Mouse (Mus musculus): ENCODE data around the gene Kdm2a. TPM values are rescaled to one million over a fixed set of nuclear protein-coding genes. Genes with fewer than 3 reads are reported as not detected.

The Kdm2a gene
- 52.8 and 66.9 TPM in 2 replicates for polyA plus RNA-seq (2012; ENCODE audit: low replicate concordance)

DNA sequence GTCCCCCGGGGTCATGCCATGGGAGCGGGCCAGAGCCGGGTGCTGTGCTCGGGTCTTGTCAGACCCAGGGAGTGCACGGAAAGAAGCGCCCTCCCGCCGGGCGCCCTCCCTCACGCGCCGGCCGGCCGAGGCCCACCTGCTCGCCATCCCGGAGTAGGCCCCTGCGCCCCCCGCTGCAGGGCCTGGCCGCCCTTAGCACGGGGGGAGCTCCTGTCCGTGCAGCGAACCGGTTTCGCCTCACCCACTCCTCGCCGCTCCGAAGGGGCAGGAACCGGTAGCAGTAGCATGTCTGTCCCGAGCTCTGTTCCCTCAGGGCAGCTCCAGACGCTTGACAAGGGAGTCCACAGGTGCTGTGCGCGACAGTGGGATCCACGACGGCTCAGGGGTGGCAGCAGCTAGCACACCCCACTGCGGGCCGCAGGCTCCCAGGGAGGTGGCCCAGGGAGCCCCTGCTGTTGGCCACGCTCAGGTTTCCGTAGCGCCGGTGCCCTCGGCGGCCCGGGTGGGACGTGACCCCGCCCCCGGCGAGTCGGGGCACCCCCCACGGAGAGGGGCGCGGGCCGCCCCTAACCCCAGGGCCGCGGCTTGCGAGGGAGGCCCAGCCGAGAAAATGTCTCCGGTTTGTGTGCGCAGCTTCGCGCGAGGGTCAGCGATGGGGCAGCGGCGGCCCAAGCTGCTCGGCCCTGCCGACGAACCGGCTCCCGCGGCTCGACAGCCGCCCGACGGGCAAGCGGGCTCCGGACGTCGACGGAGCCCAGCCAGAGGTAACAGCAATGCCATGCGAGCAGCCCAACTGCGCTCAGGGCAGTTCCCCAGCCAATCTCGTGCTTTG is at the start of gene Kdm2a:
TSS of gene Kdm2a (minus strand) at position 488 of the 832 bp plus-strand sequence.

DNA sequence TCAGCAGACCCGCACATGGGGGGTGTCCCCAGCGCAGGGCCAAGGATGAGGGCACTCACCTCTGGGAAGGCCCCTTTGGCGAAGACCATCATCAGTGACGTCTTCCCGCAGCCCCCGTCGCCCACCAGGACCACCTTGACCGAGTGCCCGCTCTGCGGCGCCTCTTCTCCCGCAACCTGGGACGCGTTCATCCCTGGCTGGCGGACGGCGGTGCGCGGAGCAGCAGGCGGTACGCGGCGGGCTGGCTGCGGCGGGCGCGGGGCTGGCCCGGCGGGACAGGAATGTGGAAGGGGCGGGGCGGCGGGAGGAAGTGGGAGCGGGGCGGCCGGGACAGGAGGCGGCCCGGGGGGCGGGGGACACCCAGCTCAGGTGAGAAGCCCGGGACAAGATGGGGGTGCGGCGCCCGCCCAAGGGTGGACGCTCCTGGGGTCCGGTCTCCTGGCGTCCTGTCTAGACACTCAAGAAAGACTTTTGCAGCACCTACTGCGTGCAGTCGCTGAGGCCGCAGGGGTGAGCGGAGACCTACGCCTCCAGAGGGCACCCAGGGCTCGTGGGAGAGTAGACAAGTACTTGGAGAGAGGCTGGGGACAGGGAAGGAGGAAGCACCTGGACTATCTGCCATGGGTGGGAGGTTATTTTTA is 41.2 kb upstream of the Kdm2a start, which contains the start of gene Rhod:
TSS of gene Rhod (minus strand) at position 272 of the 641 bp plus-strand sequence.

DNA sequence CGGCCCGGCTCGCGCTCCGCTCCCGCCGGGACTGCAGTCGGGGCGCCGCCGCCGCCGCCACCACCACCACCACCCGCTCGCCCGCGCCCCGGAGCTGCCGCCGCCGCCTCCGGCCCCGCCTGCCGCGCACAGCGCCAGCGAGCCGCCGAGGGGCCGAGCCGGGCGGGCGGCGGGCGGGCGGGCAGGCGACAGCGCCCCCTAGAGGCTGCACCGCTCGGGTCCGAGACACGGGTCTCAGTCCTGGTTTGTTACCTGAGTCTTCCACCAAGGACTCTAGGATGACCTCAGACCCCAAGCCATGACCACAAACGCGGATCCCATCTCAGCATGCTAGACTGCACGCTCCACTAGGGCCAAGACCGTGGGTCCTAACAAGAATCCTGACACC is 91.9 kb downstream of the Kdm2a start, which contains the start of gene Grk2:
TSS of gene Grk2 (minus strand) at position 33 of the 388 bp plus-strand sequence.

DNA sequence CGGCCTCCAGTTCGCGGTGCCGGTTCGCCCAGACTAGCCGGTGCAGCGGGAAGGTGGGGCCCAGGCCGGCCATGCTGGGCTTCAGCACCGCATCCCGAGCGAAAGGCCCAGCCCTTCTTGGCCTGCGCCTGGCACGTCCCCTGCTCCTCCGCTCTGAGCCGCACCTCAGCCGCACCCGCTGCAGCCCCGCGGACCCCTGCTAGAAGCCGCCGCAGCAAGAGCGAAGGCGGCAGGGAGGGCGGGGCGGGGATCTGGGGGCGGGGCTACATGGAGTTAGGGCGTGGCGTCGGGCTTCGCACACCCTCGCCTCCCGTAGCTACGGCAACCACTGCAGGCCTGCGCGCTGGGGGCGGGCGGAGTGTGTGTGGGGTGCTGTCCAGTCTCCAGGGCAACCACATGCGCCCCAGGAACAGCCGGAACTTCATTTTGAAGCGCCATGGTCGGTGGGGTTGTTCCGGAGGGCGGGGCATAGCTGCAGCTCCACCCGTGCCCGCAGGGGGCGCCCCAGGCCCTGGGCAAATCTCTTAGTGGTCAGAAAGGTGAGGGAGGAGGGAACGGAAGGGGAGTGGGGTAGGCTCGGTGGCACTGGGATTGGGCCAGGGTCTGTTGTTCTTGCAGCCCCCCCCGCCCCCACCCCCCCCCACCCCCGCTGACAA is 115.1 kb downstream of the Kdm2a start, which contains the start of gene Ankrd13d:
TSS of gene Ankrd13d (minus strand) at position 240 of the 656 bp plus-strand sequence.

GRCm38 (mm10) chr19:4268566-4269361 is 129.3 kb downstream of the Kdm2a start, which contains the start of gene Ssh3:
Gene Ssh3, minus strand, starts transcription at chr19:4269180.

Other genes starting within 250 kb of the Kdm2a start
- gene Coro1b, start 249.7 kb downstream of the Kdm2a start, polyA plus RNA-seq (2012; ENCODE audit: low replicate concordance), result 68.6 and 81.7 TPM in 2 replicates
- gene Ptprcap, start 244.7 kb downstream of the Kdm2a start, polyA plus RNA-seq (2012; ENCODE audit: low replicate concordance), result 311 and 444 TPM in 2 replicates
- 165 and 201 TPM in 2 replicates for gene Rps6kb2, start 234.9 kb downstream of the Kdm2a start, polyA plus RNA-seq (2012; ENCODE audit: low replicate concordance)
- gene Carns1, start 222.8 kb downstream of the Kdm2a start, polyA plus RNA-seq (2012; ENCODE audit: low replicate concordance), result 2.9 and 5.8 TPM in 2 replicates
- 91.7 and 91.9 TPM in 2 replicates for gene Tbc1d10c, start 207.0 kb downstream of the Kdm2a start, polyA plus RNA-seq (2012; ENCODE audit: low replicate concordance)
- 230 and 449 TPM in 2 replicates for gene Ppp1ca, start 206.2 kb downstream of the Kdm2a start, polyA plus RNA-seq (2012; ENCODE audit: low replicate concordance)
- 31.9 and 46.0 TPM in 2 replicates for gene Rad9a, start 196.6 kb downstream of the Kdm2a start, polyA plus RNA-seq (2012; ENCODE audit: low replicate concordance)
- gene Clcf1, start 184.0 kb downstream of the Kdm2a start, polyA plus RNA-seq (2012; ENCODE audit: low replicate concordance), result 22.4 and 34.6 TPM in 2 replicates
- gene AC109138.7, start 183.9 kb downstream of the Kdm2a start, polyA plus RNA-seq (2012; ENCODE audit: low replicate concordance), result 2.6 and 21.1 TPM in 2 replicates
- 20.7 and 38.4 TPM in 2 replicates for gene Pold4, start 166.4 kb downstream of the Kdm2a start, polyA plus RNA-seq (2012; ENCODE audit: low replicate concordance)
- 5.1 and 6.5 TPM in 2 replicates for gene Ssh3, start 129.1 kb downstream of the Kdm2a start, polyA plus RNA-seq (2012; ENCODE audit: low replicate concordance)
- 7.3 and 8.3 TPM in 2 replicates for gene Ankrd13d, start 115.1 kb downstream of the Kdm2a start, polyA plus RNA-seq (2012; ENCODE audit: low replicate concordance)
- gene Grk2, start 92.1 kb downstream of the Kdm2a start, polyA plus RNA-seq (2012; ENCODE audit: low replicate concordance), result 462 and 498 TPM in 2 replicates
- not detected in 2 replicates for gene Rhod, start 41.1 kb upstream of the Kdm2a start, polyA plus RNA-seq (2012; ENCODE audit: low replicate concordance)
- 0.09 TPM in 1 of 2 replicates, not detected in the other for gene Syt12, start 79.2 kb upstream of the Kdm2a start, polyA plus RNA-seq (2012; ENCODE audit: low replicate concordance)
- gene 2010003K11Rik, start 100.3 kb upstream of the Kdm2a start, polyA plus RNA-seq (2012; ENCODE audit: low replicate concordance), result not detected in 2 replicates
- gene Pcx, start 112.2 kb upstream of the Kdm2a start, polyA plus RNA-seq (2012; ENCODE audit: low replicate concordance), result 18.9 and 31.7 TPM in 2 replicates
- 8.4 and 9.4 TPM in 2 replicates for gene Lrfn4, start 217.4 kb upstream of the Kdm2a start, polyA plus RNA-seq (2012; ENCODE audit: low replicate concordance)
- gene Rce1, start 227.4 kb upstream of the Kdm2a start, polyA plus RNA-seq (2012; ENCODE audit: low replicate concordance), result 10.5 and 69.0 TPM in 2 replicates